Mouse (Mus musculus): ENCODE measurements around the gene Plekhm1. TPM values are rescaled to one million over a fixed set of nuclear protein-coding genes. Genes with fewer than 3 reads are reported as not detected.
A peak's percentile ranks its signal among the peaks of the same experiment; 100 is the strongest.
"Not testable (repeated sequence)": the region's sequence is repeated elsewhere in the genome, so short reads cannot be mapped to it uniquely, and the experiment has no call there.

The Plekhm1 gene
- polyA plus RNA-seq (2015; fragmentation: Nextera tagmentation; extraction: Ambion mirVana) = 9.2 and 10.3 TPM in 2 replicates

DNA sequence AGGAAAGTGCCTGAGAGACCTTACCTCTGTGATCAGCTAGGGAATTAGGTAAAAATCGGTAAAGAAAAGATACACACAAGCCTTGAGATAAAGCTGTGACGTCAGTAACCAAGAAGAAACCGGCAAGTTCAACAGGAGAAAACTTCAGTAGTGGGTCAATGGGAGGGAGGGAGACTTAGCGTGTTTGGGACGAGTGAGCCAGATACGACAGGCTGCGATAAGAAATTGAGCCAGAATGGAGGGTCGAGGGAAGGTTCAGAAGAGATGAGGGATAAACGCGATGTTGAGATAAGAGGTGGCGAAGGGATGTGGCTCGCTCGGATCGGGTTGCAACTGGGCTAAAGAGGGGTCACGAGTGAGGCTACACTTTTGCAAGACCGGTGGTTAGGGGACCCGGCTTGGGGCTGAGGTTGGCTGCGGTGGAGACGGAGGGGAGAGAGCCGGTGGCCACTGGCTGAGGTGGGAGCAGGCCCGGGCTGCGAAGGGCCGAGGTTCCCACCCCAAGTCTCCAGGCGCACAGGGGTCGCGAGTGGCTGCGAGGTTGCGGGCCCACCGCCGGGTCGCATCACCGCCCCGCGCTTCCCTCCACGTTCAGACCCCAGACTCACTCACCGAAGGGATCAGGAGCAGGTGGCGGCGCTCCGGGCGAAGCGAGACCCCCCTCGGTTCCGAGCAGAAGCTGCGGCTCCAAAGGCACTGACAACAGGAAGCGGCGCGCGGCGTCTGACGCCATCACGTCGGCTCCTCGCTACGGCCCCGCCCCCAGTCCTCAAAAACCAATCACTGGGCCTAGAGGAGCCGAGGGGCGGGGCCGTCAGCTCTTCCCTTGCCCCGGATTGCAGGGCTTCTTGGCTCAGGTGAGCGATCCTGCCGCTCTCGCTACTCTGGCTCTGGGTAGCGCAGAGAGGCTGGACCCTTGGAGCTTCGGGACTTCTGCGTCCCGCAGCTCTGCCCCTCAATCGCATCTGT lies at the start of gene Plekhm1:
TSS of gene Plekhm1 (minus strand) at position 707 of the 969 bp plus-strand sequence.
- H3K27ac ChIP-seq (ENCODE audit: low read length) = peak within 1 kb of the TSS; percentile 70
- peak within 1 kb of the TSS; percentile 95 for H3K4me2 ChIP-seq (replicated peaks; ENCODE audit: low read depth, low read length)
- H3K27me3 ChIP-seq (ENCODE audit: insufficient read depth, low read length) = 0 out of 2 replicates have a peak, but pooled peaks cover 2% of the 10 kb centered on the region
- H3K4me1 ChIP-seq (ENCODE audit: insufficient read depth, low read length) = peaks cover 19% of the 10 kb centered on the region
- peak within 1 kb of the TSS; percentile 78 for H3K9ac ChIP-seq (replicated peaks; ENCODE audit: low read length)
- peaks cover 3% of the 10 kb centered on the region; the same call in 1 of the 2 replicates for H3K36me3 ChIP-seq (ENCODE audit: insufficient read depth, low read length)
- peak; percentile 97 for ATAC-seq (ENCODE audit: low FRiP score, low TSS enrichment)
- peak within 1 kb of the TSS; percentile 88 for H3K4me3 ChIP-seq (ENCODE audit: low read length)
- H3K9me3 ChIP-seq (ENCODE audit: low read length) = no peaks in the 10 kb centered on the region
- WGBS = under 1% methylated on average over 67 of the region's 67 CpGs

DNA sequence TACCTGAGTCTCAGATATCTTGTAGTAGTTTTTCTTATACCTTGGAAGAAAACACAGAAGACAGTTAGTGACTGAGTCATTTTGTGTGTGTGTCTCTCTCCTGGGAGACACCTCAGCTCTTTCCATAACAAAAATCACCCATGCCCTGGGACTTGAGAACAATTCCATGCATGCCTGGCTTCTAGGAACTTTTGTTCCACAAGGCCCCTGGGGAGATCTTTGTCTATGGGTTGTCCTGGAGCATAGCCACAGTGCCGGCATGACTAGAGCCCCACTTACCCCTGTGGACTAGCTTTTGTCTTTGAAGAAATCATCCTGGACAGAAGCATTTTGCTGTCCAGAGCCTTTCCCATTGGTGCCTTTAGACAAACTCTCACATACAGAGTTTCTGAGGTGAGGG lies 38.6 kb upstream of the Plekhm1 start:
- ATAC-seq (ENCODE audit: low FRiP score, low TSS enrichment) = not testable (repeated sequence)

DNA sequence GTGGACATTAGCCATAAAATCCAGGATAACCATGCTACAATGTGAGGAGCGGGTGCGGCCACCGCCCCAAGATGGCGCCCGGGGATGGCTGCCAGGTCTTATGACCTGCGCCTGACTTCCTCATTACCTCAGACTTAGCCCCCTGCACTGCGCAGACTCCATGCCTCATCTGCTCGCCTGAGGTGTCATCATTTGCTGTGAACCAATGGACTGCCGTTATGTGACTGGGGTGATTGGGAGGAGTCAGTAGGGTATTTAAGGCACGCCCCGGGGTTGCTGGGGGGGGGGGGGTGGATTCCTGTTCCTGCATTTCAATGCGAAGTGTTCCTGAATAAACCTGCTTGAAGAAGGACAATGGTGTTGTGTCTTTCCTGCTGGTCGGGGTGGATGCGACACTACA lies 37.2 kb upstream of the Plekhm1 start:
- not testable (repeated sequence) for H3K27ac ChIP-seq (ENCODE audit: low read length); H3K27me3 ChIP-seq (ENCODE audit: insufficient read depth, low read length); H3K36me3 ChIP-seq (ENCODE audit: insufficient read depth, low read length); H3K9ac ChIP-seq (replicated peaks; ENCODE audit: low read length); H3K4me2 ChIP-seq (replicated peaks; ENCODE audit: low read depth, low read length); H3K9me3 ChIP-seq (ENCODE audit: low read length); ATAC-seq (ENCODE audit: low FRiP score, low TSS enrichment); H3K4me3 ChIP-seq (ENCODE audit: low read length); H3K4me1 ChIP-seq (ENCODE audit: insufficient read depth, low read length)
- WGBS = 89% methylated on average over 14 of the region's 14 CpGs

More for the DNA sequence above, 38.6 kb upstream of the Plekhm1 start:
- H3K4me1 ChIP-seq (ENCODE audit: insufficient read depth, low read length); H3K4me2 ChIP-seq (replicated peaks; ENCODE audit: low read depth, low read length); H3K27me3 ChIP-seq (ENCODE audit: insufficient read depth, low read length); H3K27ac ChIP-seq (ENCODE audit: low read length); H3K9me3 ChIP-seq (ENCODE audit: low read length); H3K4me3 ChIP-seq (ENCODE audit: low read length); H3K36me3 ChIP-seq (ENCODE audit: insufficient read depth, low read length); H3K9ac ChIP-seq (replicated peaks; ENCODE audit: low read length): not testable (repeated sequence)
- 71% methylated on average over 1 of the region's 1 CpGs for WGBS

- WGBS = 86% methylated on average over 3 of the region's 3 CpGs
- no peaks in the 10 kb centered on the region for H3K9me3 ChIP-seq (ENCODE audit: low read length)
- H3K4me2 ChIP-seq (replicated peaks; ENCODE audit: low read depth, low read length) = no peak overlapping the region
- H3K4me1 ChIP-seq (ENCODE audit: insufficient read depth, low read length) = no peaks in the 10 kb centered on the region
- H3K36me3 ChIP-seq (ENCODE audit: insufficient read depth, low read length) = no peaks in the 10 kb centered on the region
- no peak overlapping the region for H3K27ac ChIP-seq (ENCODE audit: low read length)
- no peak overlapping the region for H3K4me3 ChIP-seq (ENCODE audit: low read length)
- no peak for ATAC-seq (ENCODE audit: low FRiP score, low TSS enrichment)
- no peak overlapping the region for H3K9ac ChIP-seq (replicated peaks; ENCODE audit: low read length)
- no peaks in the 10 kb centered on the region for H3K27me3 ChIP-seq (ENCODE audit: insufficient read depth, low read length)
These were observed 31.2 kb upstream of the Plekhm1 start for GRCm38 (mm10) chr11:103443678-103444077.

GRCm38 (mm10) chr11:103436282-103436681 lies 23.8 kb upstream of the Plekhm1 start:
- Histone ChIP-seq H3K9me3 (ENCODE audit: low read length) (no peaks in the 10 kb centered on the region), H3K27ac (ENCODE audit: low read length) (no peak overlapping the region), H3K4me3 (ENCODE audit: low read length) (no peak overlapping the region), H3K4me2 (replicated peaks; ENCODE audit: low read depth, low read length) (no peak overlapping the region), H3K36me3 (ENCODE audit: insufficient read depth, low read length) (no peaks in the 10 kb centered on the region), H3K9ac (replicated peaks; ENCODE audit: low read length) (no peak overlapping the region), H3K4me1 (ENCODE audit: insufficient read depth, low read length) (no peaks in the 10 kb centered on the region), H3K27me3 (ENCODE audit: insufficient read depth, low read length) (no peaks in the 10 kb centered on the region)
- 80% methylated on average over 5 of the region's 5 CpGs for WGBS
- no peak for ATAC-seq (ENCODE audit: low FRiP score, low TSS enrichment)

GRCm38 (mm10) chr11:103425031-103425430 lies 12.5 kb upstream of the Plekhm1 start:
- Histone ChIP-seq H3K27ac (ENCODE audit: low read length) (no peak overlapping the region), H3K9ac (replicated peaks; ENCODE audit: low read length) (no peak overlapping the region), H3K4me3 (ENCODE audit: low read length) (no peak overlapping the region), H3K36me3 (ENCODE audit: insufficient read depth, low read length) (no peaks in the 10 kb centered on the region), H3K9me3 (ENCODE audit: low read length) (no peaks in the 10 kb centered on the region), H3K27me3 (ENCODE audit: insufficient read depth, low read length) (no peaks in the 10 kb centered on the region), H3K4me1 (ENCODE audit: insufficient read depth, low read length) (no peaks in the 10 kb centered on the region), H3K4me2 (replicated peaks; ENCODE audit: low read depth, low read length) (no peak overlapping the region)
- 24% methylated on average over 5 of the region's 5 CpGs for WGBS
- no peak for ATAC-seq (ENCODE audit: low FRiP score, low TSS enrichment)

- Histone ChIP-seq H3K4me3 (ENCODE audit: low read length) (no peak overlapping the region), H3K9me3 (ENCODE audit: low read length) (no peaks in the 10 kb centered on the region; the same call in 1 of the 2 replicates), H3K36me3 (ENCODE audit: insufficient read depth, low read length) (no peaks in the 10 kb centered on the region), H3K27me3 (ENCODE audit: insufficient read depth, low read length) (no peaks in the 10 kb centered on the region), H3K9ac (replicated peaks; ENCODE audit: low read length) (no peak overlapping the region), H3K4me2 (replicated peaks; ENCODE audit: low read depth, low read length) (no peak overlapping the region), H3K4me1 (ENCODE audit: insufficient read depth, low read length) (no peaks in the 10 kb centered on the region), H3K27ac (ENCODE audit: low read length) (no peak overlapping the region)
- no peak for ATAC-seq (ENCODE audit: low FRiP score, low TSS enrichment)
- 83% methylated on average over 13 of the region's 13 CpGs for WGBS
These were observed 7.2 kb upstream of the Plekhm1 start for GRCm38 (mm10) chr11:103419667-103420066.

DNA sequence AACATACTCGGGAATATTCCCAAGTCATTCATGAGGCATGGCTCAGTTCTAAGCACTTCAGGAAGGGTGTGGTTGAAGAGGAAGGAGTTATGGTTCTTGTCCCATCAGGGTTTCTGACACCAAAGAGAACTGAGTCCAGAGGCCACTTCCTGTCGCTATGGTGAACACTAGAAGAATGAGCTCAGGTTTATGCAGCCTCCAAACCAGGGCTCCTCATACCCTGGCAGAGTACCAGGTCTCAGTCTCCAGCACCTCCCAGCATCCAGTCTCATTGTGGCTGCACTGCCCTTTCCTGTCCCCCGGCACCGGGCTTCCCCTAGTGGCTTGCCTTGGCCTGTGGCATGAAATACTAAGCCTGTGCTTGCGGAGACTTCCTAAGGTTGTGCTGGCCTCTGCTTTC lies 6.7 kb upstream of the Plekhm1 start:
- Histone ChIP-seq H3K27ac (ENCODE audit: low read length) (no peak overlapping the region), H3K9me3 (ENCODE audit: low read length) (no peaks in the 10 kb centered on the region; the same call in 1 of the 2 replicates), H3K27me3 (ENCODE audit: insufficient read depth, low read length) (0 out of 2 replicates have a peak, but pooled peaks cover under 1% of the 10 kb centered on the region), H3K4me2 (replicated peaks; ENCODE audit: low read depth, low read length) (no peak overlapping the region), H3K4me3 (ENCODE audit: low read length) (no peak overlapping the region), H3K36me3 (ENCODE audit: insufficient read depth, low read length) (no peaks in the 10 kb centered on the region), H3K4me1 (ENCODE audit: insufficient read depth, low read length) (no peaks in the 10 kb centered on the region), H3K9ac (replicated peaks; ENCODE audit: low read length) (no peak overlapping the region)
- whole genome bisulfite sequencing = 75% methylated on average over 5 of the region's 5 CpGs
- ATAC-seq (ENCODE audit: low FRiP score, low TSS enrichment) = no peak

- ATAC-seq (ENCODE audit: low FRiP score, low TSS enrichment) = no peak
- WGBS = 89% methylated on average over 1 of the region's 1 CpGs
- peaks cover 19% of the 10 kb centered on the region for H3K4me1 ChIP-seq (ENCODE audit: insufficient read depth, low read length)
- no peaks in the 10 kb centered on the region; the same call in 1 of the 2 replicates for H3K9me3 ChIP-seq (ENCODE audit: low read length)
- no peak overlapping the region for H3K4me3 ChIP-seq (ENCODE audit: low read length)
- no peak overlapping the region for H3K9ac ChIP-seq (replicated peaks; ENCODE audit: low read length)
- H3K4me2 ChIP-seq (replicated peaks; ENCODE audit: low read depth, low read length) = peak overlapping the region; percentile 95
- no peaks in the 10 kb centered on the region for H3K36me3 ChIP-seq (ENCODE audit: insufficient read depth, low read length)
- H3K27me3 ChIP-seq (ENCODE audit: insufficient read depth, low read length) = 0 out of 2 replicates have a peak, but pooled peaks cover 2% of the 10 kb centered on the region
- H3K27ac ChIP-seq (ENCODE audit: low read length) = no peak overlapping the region
These were observed 1.0 kb upstream of the Plekhm1 start for GRCm38 (mm10) chr11:103413516-103413915.
